Mouse (Mus musculus) spleen, adult 2 months (tissue): ENCODE data around the gene B3gnt4.

Experiments
- CTCF ChIP-seq: fragments of 200-500 bp; IDR thresholded peaks from 2 replicates; pipeline ENCODE4 v1.5.1; 2011; ENCODE audit warnings: mild to moderate bottlenecking, inconsistent platforms; ENCODE audit not compliant: insufficient read depth, insufficient read length, insufficient replicate concordance; ENCODE audit errors: extremely low read depth
- POLR2A ChIP-seq: fragments of 200-500 bp; IDR thresholded peaks from 2 replicates; pipeline ENCODE4 v1.6.1; 2011; ENCODE audit warnings: low read depth, low read length, inconsistent platforms

- no peak for TF ChIP-seq CTCF
- no peak for TF ChIP-seq POLR2A
These were observed 11.9 kb downstream of the B3gnt4 start for GRCm38 (mm10) chr5:123522166-123522565.
